Mouse (Mus musculus) forebrain, embryonic 11.5 days (tissue): Measurements from ENCODE around the gene Aldh16a1. TPM values are rescaled to one million over a fixed set of nuclear protein-coding genes. Genes with fewer than 3 reads are reported as not detected.

Source experiments
- ATAC-seq: fragments of 200-750 bp; cut with Nextera tagmentation; replicated peaks from 2 replicates; pipeline ENCODE4 v1.8.0; 2017; ENCODE audit warnings: moderate TSS enrichment; ENCODE audit not compliant: low FRiP score
- DNase-seq: peaks from one replicate; pipeline ENCODE4 v3.0.0-alpha.2; 2017; ENCODE audit warnings: low spot score
- H3K27ac ChIP-seq: fragments of 300-500 bp; sonication (generic); 2 replicates; pipeline ENCODE4 v1.5.1; 2014; ENCODE audit warnings: low read depth, low read length
- H3K27me3 ChIP-seq: fragments of 300-500 bp; sonication (generic); 2 replicates; pipeline ENCODE4 v1.6.1; 2014; ENCODE audit warnings: mild to moderate bottlenecking, low read length, mixed read lengths; ENCODE audit not compliant: control insufficient read depth, insufficient read depth
- H3K36me3 ChIP-seq: fragments of 300-500 bp; sonication (generic); 2 replicates; pipeline ENCODE4 v1.6.1; 2014; ENCODE audit warnings: mild to moderate bottlenecking, low read length, moderate library complexity, mixed read lengths; ENCODE audit not compliant: control insufficient read depth, insufficient read depth
- H3K4me1 ChIP-seq: fragments of 300-500 bp; sonication (generic); replicated peaks from 2 replicates; pipeline ENCODE4 v1.6.1; 2014; ENCODE audit warnings: low read length, mixed read lengths; ENCODE audit not compliant: control insufficient read depth, insufficient read depth
- H3K4me2 ChIP-seq: fragments of 300-500 bp; sonication (generic); 2 replicates; pipeline ENCODE4 v1.6.1; 2014; ENCODE audit warnings: low read depth, mild to moderate bottlenecking, low read length, moderate library complexity, mixed read lengths; ENCODE audit not compliant: severe bottlenecking
- H3K4me3 ChIP-seq: fragments of 300-500 bp; sonication (generic); 2 replicates; pipeline ENCODE4 v1.5.1; 2014; ENCODE audit warnings: low read depth, low read length
- H3K9ac ChIP-seq: fragments of 300-500 bp; sonication (generic); 2 replicates; pipeline ENCODE4 v1.6.1; 2014; ENCODE audit warnings: low read length
- H3K9me3 ChIP-seq: fragments of 300-500 bp; sonication (generic); 2 replicates; pipeline ENCODE4 v1.6.1; 2016; ENCODE audit warnings: low read length, mixed read lengths; ENCODE audit not compliant: control insufficient read depth
- WGBS: fragments of 180-500 bp; shearing (Covaris S2); extraction: QIAGEN DNeasy Blood & Tissue Kit; methylation state at CpG from one replicate; pipeline ENCODE4 v1.1.7; 2014; 5-methylcytosine and 5-hydroxymethylcytosine counted together
- polyA plus RNA-seq: library from polyadenylated mRNA; unstranded; fragments of >200 nt; fragmentation: Nextera tagmentation; extraction: Ambion mirVana; gene quantifications from 2 replicates; pipeline ENCODE4 v1.2.1, GENCODE M21; 2014

The Aldh16a1 gene
- polyA plus RNA-seq, 1 experiment from 2014 or later: 44.0 TPM

GRCm38 (mm10) chr7:45141319-45141718, 13.1 kb downstream of the Aldh16a1 start:
- no peak overlapping the region for H3K27ac ChIP-seq
- H3K4me1 ChIP-seq: peaks cover under 1% of the 10 kb centered on the region; the same call in 1 of the 2 replicates
- H3K4me3 ChIP-seq: no peak overlapping the region
- no peak overlapping the region for H3K9ac ChIP-seq
- H3K27me3 ChIP-seq: 0 out of 2 replicates have a peak, but pooled peaks cover 2% of the 10 kb centered on the region
- DNase-seq (no peak), ATAC-seq (no peak)
- no peak overlapping the region for H3K4me2 ChIP-seq
- no peaks in the 10 kb centered on the region; the same call in 1 of the 2 replicates for H3K36me3 ChIP-seq
- 94% methylated on average over 3 of the region's 3 CpGs for WGBS
- no peaks in the 10 kb centered on the region for H3K9me3 ChIP-seq

GRCm38 (mm10) chr7:45139904-45140723, 14.3 kb downstream of the Aldh16a1 start:
- Histone ChIP-seq H3K9ac (no peak overlapping the region), H3K4me3 (no peak overlapping the region), H3K27me3 (peaks cover 2% of the 10 kb centered on the region; the same call in 1 of the 2 replicates), H3K4me2 (no peak overlapping the region), H3K4me1 (peaks cover 4% of the 10 kb centered on the region; the same call in 1 of the 2 replicates), H3K27ac (no peak overlapping the region), H3K36me3 (no peaks in the 10 kb centered on the region), H3K9me3 (no peaks in the 10 kb centered on the region)
- ATAC-seq (no peak), DNase-seq (no peak)
- 81% methylated on average over 8 of the region's 8 CpGs for whole genome bisulfite sequencing

- WGBS: 79% methylated on average over 1 of the region's 1 CpGs
Measured at GRCm38 (mm10) chr7:45138403-45138802, 16.0 kb downstream of the Aldh16a1 start.

GRCm38 (mm10) chr7:45137171-45138006, 17.0 kb downstream of the Aldh16a1 start:
- Histone ChIP-seq H3K4me1 (peaks cover 4% of the 10 kb centered on the region; the same call in 1 of the 2 replicates), H3K9ac (no peak overlapping the region), H3K36me3 (no peaks in the 10 kb centered on the region), H3K27ac (no peak overlapping the region), H3K27me3 (peaks cover 2% of the 10 kb centered on the region; the same call in 1 of the 2 replicates), H3K9me3 (no peaks in the 10 kb centered on the region), H3K4me3 (no peak overlapping the region), H3K4me2 (no peak overlapping the region)
- no peak for ATAC-seq
- DNase-seq: no peak
- WGBS: 83% methylated on average over 12 of the region's 12 CpGs

More at GRCm38 (mm10) chr7:45138403-45138802, 16.0 kb downstream of the Aldh16a1 start:
- no peak for DNase-seq
- Histone ChIP-seq H3K4me3 (no peak overlapping the region), H3K9me3 (no peaks in the 10 kb centered on the region), H3K27ac (no peak overlapping the region), H3K4me2 (no peak overlapping the region), H3K27me3 (peaks cover 2% of the 10 kb centered on the region; the same call in 1 of the 2 replicates), H3K36me3 (no peaks in the 10 kb centered on the region), H3K4me1 (peaks cover 4% of the 10 kb centered on the region; the same call in 1 of the 2 replicates), H3K9ac (no peak overlapping the region)
- ATAC-seq: no peak

GRCm38 (mm10) chr7:45135993-45136567, 18.3 kb downstream of the Aldh16a1 start, which contains the start of the genes Gm45713 and Flt3l:
Gene Gm45713, minus strand, starts transcription at chr7:45136231.
Gene Flt3l, minus strand, starts transcription at chr7:45136432.
- WGBS: 4% methylated on average over 29 of the region's 29 CpGs
- Histone ChIP-seq H3K27ac (peak within 1 kb of the TSS; percentile 6; the same call in 1 of the 2 replicates), H3K4me1 (peaks cover 4% of the 10 kb centered on the region; the same call in 1 of the 2 replicates), H3K4me3 (peak within 1 kb of the TSS; percentile 40), H3K9ac (peak within 1 kb of the TSS; percentile 61), H3K36me3 (no peaks in the 10 kb centered on the region), H3K4me2 (peak within 1 kb of the TSS; percentile 74), H3K9me3 (no peaks in the 10 kb centered on the region), H3K27me3 (peaks cover 2% of the 10 kb centered on the region; the same call in 1 of the 2 replicates)
- DNase-seq (peak; percentile 91), ATAC-seq (peak; percentile 77)

GRCm38 (mm10) chr7:45135370-45135769, 19.0 kb downstream of the Aldh16a1 start:
- peaks cover 2% of the 10 kb centered on the region; the same call in 1 of the 2 replicates for H3K27me3 ChIP-seq
- WGBS: 87% methylated on average over 3 of the region's 3 CpGs
- H3K36me3 ChIP-seq: no peaks in the 10 kb centered on the region
- H3K4me3 ChIP-seq: no peak overlapping the region
- no peak overlapping the region for H3K9ac ChIP-seq
- ATAC-seq (no peak), DNase-seq (no peak)
- H3K9me3 ChIP-seq: no peaks in the 10 kb centered on the region
- H3K4me2 ChIP-seq: no peak overlapping the region; the same call in 1 of the 2 replicates
- H3K27ac ChIP-seq: no peak overlapping the region
- peaks cover 4% of the 10 kb centered on the region; the same call in 1 of the 2 replicates for H3K4me1 ChIP-seq

- no peak overlapping the region for H3K4me2 ChIP-seq
- peaks cover 7% of the 10 kb centered on the region; the same call in 1 of the 2 replicates for H3K4me1 ChIP-seq
- H3K9ac ChIP-seq: no peak overlapping the region
- H3K9me3 ChIP-seq: no peaks in the 10 kb centered on the region
- ATAC-seq: no peak
- DNase-seq: no peak
- peaks cover 2% of the 10 kb centered on the region; the same call in 1 of the 2 replicates for H3K27me3 ChIP-seq
- WGBS: 7% methylated on average over 12 of the region's 12 CpGs
- H3K4me3 ChIP-seq: no peak overlapping the region
- H3K27ac ChIP-seq: no peak overlapping the region
- no peaks in the 10 kb centered on the region for H3K36me3 ChIP-seq
Measured at GRCm38 (mm10) chr7:45134544-45135026, 19.8 kb downstream of the Aldh16a1 start.
